Mouse (Mus musculus): ENCODE measurements at regions not wholly inside any gene's neighbourhood (a gene's known extent, or its start where the extent isn't known, plus 50 kb on each side); places are given as distances from the start of the nearest gene placed in this dataset.

GRCm38 (mm10) chr13:37657248-37657647, 121.0 kb upstream of the Rreb1 start:
- DNase-seq (ENCODE audit: low spot score) = no peak

GRCm38 (mm10) chr13:37658034-37658433, 120.2 kb upstream of the Rreb1 start:
- DNase-seq (ENCODE audit: low spot score) = peak; percentile 51

GRCm38 (mm10) chr13:37658519-37658918, 119.7 kb upstream of the Rreb1 start:
- no peak for DNase-seq (ENCODE audit: low spot score)

- no peak for DNase-seq (ENCODE audit: low spot score)
Measured at GRCm38 (mm10) chr13:37660083-37660482, 118.1 kb upstream of the Rreb1 start.

- no peak for DNase-seq (ENCODE audit: low spot score)
Measured at GRCm38 (mm10) chr13:37660668-37661067, 117.5 kb upstream of the Rreb1 start.

- DNase-seq (ENCODE audit: low spot score) = no peak
Measured at GRCm38 (mm10) chr13:37664116-37664515, 114.1 kb upstream of the Rreb1 start.

DNA sequence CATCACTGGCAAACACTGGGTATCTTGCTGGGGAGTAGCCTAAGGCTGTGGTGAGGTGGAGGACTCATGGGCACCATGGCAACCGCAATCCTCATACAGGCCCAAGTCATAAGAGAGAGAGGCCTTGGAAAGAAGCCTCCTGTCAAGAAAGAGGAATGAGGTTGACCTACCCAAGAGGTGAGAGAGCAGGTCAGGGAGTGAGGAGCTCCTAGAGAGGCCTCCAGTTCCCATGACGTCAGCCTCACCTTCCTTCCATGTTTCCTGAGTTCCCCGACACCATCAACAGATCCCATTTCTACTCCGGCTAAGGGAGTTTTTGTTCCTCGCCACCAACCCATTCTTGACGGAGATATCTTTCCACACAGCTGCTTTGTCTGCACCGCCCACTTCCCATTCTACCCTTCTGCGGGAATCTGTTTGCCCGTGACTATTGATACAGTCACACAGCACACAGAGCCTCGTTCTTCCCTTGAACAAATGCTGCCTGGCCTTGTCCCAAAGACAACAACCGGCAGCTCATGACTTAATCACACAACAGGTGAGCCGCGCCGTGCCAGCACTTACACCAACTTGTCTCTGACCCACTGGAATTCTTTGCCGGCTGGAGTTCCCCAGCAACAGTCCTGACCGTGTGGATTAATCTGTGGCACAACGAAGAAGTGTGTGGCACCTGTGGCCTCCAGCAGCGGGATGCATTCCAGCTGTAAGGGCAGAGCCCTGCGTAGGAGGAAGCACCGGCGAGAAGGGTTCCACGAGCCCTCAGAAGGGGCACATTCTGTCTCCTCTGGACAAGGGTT, 111.8 kb upstream of the Rreb1 start:
- DNase-seq (ENCODE audit: low spot score) = no peak

DNA sequence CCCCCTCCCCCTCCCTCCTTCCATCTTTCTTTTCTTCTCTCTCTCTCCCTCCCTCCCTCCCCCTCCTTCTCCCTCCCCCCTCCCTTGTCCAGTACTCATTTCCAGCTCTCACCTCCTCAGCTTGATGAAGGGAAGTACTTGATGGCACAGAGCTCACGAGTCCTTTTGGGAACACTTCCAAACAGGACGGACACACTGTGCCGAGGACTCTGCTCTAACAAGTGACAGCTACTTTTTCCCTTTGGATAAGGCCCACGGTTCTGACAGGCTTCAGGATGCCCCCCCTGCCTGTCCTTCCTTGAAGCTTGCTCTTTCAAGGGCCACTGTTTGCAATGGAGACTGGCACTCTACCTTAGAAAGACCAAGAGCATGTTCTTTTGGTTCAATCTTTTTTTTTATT, 110.8 kb upstream of the Rreb1 start:
- no peak for DNase-seq (ENCODE audit: low spot score)

- DNase-seq (ENCODE audit: low spot score) = no peak
Measured at GRCm38 (mm10) chr13:37667871-37668270, 110.3 kb upstream of the Rreb1 start.

GRCm38 (mm10) chr13:37671109-37671508, 107.1 kb upstream of the Rreb1 start:
- peak; percentile 26 for DNase-seq (ENCODE audit: low spot score)

- peak; percentile 42 for DNase-seq (ENCODE audit: low spot score)
Measured at GRCm38 (mm10) chr13:37674676-37675350, 103.4 kb upstream of the Rreb1 start.

DNA sequence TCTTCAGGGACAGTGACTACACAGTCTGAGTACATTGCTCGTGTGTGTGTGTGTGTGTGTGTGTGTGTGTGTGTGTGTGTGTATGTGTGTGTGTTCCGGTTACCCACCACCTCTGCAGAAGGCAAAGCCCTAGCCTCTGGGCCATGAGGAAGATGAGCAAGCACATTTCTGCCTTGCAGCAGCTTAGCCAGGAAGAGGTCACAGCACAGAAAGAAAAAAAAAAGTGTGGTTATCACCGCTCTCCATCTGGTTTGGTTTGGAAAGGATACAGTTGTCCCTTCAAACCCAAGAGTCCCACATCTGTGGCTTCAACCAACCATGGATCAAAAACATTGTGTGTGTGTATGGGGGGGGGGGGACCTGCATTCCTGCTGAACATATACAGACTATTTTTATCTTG, 102.5 kb upstream of the Rreb1 start:
- DNase-seq (ENCODE audit: low spot score) = no peak

DNA sequence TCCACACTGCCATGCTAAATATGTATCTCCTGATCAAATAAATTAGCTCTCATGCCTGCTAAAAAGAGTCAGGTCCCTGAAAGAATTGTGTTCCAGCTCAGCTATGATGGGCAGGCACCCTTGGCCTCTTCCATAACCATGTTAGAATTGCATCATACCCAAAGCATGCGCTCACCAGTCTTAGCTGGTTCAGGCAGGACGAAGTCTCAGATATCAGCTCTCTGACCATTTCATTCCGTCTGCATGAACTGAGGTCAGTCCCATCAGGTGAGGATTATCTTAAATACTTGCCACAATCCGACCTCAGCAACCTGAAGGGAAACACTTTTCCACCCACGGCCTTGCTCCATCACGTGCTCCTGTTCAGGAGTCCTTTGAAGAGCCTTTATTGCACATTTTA, 101.3 kb upstream of the Rreb1 start:
- no peak for DNase-seq (ENCODE audit: low spot score)

- DNase-seq (ENCODE audit: low spot score) = no peak
Measured at GRCm38 (mm10) chr13:37678251-37678650, 99.9 kb upstream of the Rreb1 start.

- DNase-seq (ENCODE audit: low spot score) = no peak
Measured at GRCm38 (mm10) chr13:37678772-37679171, 99.4 kb upstream of the Rreb1 start.

- no peak for DNase-seq (ENCODE audit: low spot score)
Measured at GRCm38 (mm10) chr13:37680837-37681619, 97.2 kb upstream of the Rreb1 start.

GRCm38 (mm10) chr13:37683045-37683679, 95.0 kb upstream of the Rreb1 start:
- no peak for DNase-seq (ENCODE audit: low spot score)

- DNase-seq (ENCODE audit: low spot score) = no peak
Measured at GRCm38 (mm10) chr13:37685617-37686016, 92.6 kb upstream of the Rreb1 start.

GRCm38 (mm10) chr13:37686109-37686508, 92.1 kb upstream of the Rreb1 start:
- no peak for DNase-seq (ENCODE audit: low spot score)

DNA sequence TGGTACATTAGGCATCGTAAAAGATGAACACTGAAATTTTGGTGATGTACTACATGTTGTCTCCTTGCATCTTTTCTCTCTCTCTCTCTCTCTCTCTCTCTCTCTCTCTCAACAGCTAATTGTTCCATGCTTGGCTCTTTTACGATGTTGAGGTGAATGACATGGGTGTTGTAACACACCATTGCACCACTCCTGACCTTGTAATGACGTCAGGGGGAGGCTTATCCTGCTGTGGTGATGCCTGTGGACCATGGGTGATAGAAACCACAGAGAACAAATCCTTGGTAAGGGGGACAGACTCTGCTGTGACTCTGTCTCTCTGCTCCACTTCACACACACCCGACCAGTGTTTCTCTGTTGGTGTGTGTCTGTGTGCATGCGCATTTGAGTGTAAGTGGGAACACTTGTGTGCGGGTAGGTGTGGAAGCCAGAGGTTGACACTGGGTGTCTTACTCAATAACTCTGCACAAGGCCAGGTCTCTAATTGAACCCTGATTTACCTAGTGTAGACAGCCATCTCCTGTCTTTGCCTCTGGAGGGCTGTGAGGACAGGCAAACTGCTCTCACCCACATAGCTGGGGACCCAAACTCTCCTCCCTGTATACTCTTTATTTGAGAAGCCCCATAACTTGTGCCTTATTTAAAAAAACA, 88.9 kb upstream of the Rreb1 start:
- DNase-seq (ENCODE audit: low spot score) = no peak

- DNase-seq (ENCODE audit: low spot score) = peak; percentile 89
Measured at GRCm38 (mm10) chr13:37691855-37692445, 86.2 kb upstream of the Rreb1 start.
